Mouse (Mus musculus) forebrain, embryonic 12.5 days (tissue): ENCODE data around the gene Ttc12. TPM values are rescaled to one million over a fixed set of nuclear protein-coding genes. Genes with fewer than 3 reads are reported as not detected.

Experiments
- ATAC-seq: fragments of 200-750 bp; cut with Nextera tagmentation; 2 replicates; pipeline ENCODE4 v1.8.0; 2017; ENCODE audit warnings: moderate TSS enrichment; ENCODE audit not compliant: low FRiP score
- H3K27ac ChIP-seq: fragments of 300-500 bp; sonication (generic); 2 replicates; pipeline ENCODE4 v1.5.1; 2016; ENCODE audit warnings: mild to moderate bottlenecking
- H3K27me3 ChIP-seq: fragments of 300-500 bp; sonication (generic); 2 replicates; pipeline ENCODE4 v1.6.1; 2016; ENCODE audit warnings: mild to moderate bottlenecking
- H3K36me3 ChIP-seq: fragments of 300-500 bp; sonication (generic); replicated peaks from 2 replicates; pipeline ENCODE4 v1.6.1; 2016; ENCODE audit warnings: mild to moderate bottlenecking
- H3K4me1 ChIP-seq: fragments of 300-500 bp; sonication (generic); 2 replicates; pipeline ENCODE4 v1.6.1; 2016
- H3K4me2 ChIP-seq: fragments of 300-500 bp; sonication (generic); 2 replicates; pipeline ENCODE4 v1.6.1; 2016; ENCODE audit warnings: mild to moderate bottlenecking, moderate library complexity
- H3K4me3 ChIP-seq: fragments of 300-500 bp; sonication (generic); replicated peaks from 2 replicates; pipeline ENCODE4 v1.5.1; 2016; ENCODE audit warnings: mild to moderate bottlenecking
- H3K9ac ChIP-seq: fragments of 300-500 bp; sonication (generic); 2 replicates; pipeline ENCODE4 v1.6.1; 2016; ENCODE audit warnings: mild to moderate bottlenecking
- H3K9me3 ChIP-seq: fragments of 300-500 bp; sonication (generic); 2 replicates; pipeline ENCODE4 v1.6.1; 2016
- WGBS: fragments of 180-500 bp; shearing (Covaris S2); methylation state at CpG from one replicate; pipeline ENCODE4 v1.1.7; 2016; 5-methylcytosine and 5-hydroxymethylcytosine counted together
- polyA plus RNA-seq: library from polyadenylated mRNA; unstranded; fragments of >200 nt; fragmentation: Nextera tagmentation; extraction: Ambion mirVana; gene quantifications from 2 replicates; pipeline ENCODE4 v1.2.1, GENCODE M21; 2016

Gene Ttc12
- polyA plus RNA-seq, 1 experiment from 2014 or later = 1.4 TPM

- Histone ChIP-seq H3K9me3 (no peaks in the 10 kb centered on the region), H3K9ac (no peak within 1 kb of the TSS), H3K36me3 (no peaks in the 10 kb centered on the region), H3K4me1 (peaks cover 7% of the 10 kb centered on the region), H3K4me2 (no peak within 1 kb of the TSS), H3K27ac (no peak within 1 kb of the TSS), H3K27me3 (no peaks in the 10 kb centered on the region; the same call in 1 of the 2 replicates), H3K4me3 (no peak within 1 kb of the TSS)
- 88% methylated on average over 7 of the region's 7 CpGs for WGBS
- ATAC-seq = no peak
Measured at GRCm38 (mm10) chr9:49426921-49427320, 59.1 kb downstream of the Ttc12 start, which contains the start of gene Ankk1. TSS of gene Ankk1 (minus strand) at chr9:49427021.

- WGBS = 71% methylated on average over 1 of the region's 1 CpGs
- ATAC-seq = no peak
Measured at GRCm38 (mm10) chr9:49425585-49425984, 60.4 kb downstream of the Ttc12 start.

GRCm38 (mm10) chr9:49423866-49424265 lies 62.2 kb downstream of the Ttc12 start:
- Histone ChIP-seq H3K9me3 (no peaks in the 10 kb centered on the region), H3K4me2 (no peak overlapping the region), H3K4me3 (no peak overlapping the region), H3K4me1 (peaks cover 7% of the 10 kb centered on the region), H3K27ac (no peak overlapping the region), H3K36me3 (no peaks in the 10 kb centered on the region), H3K27me3 (peaks cover 7% of the 10 kb centered on the region; the same call in 1 of the 2 replicates), H3K9ac (no peak overlapping the region)
- WGBS = 93% methylated on average over 5 of the region's 5 CpGs
- ATAC-seq = no peak

More at GRCm38 (mm10) chr9:49425585-49425984, 60.4 kb downstream of the Ttc12 start:
- H3K4me2 ChIP-seq = no peak overlapping the region
- peaks cover 7% of the 10 kb centered on the region for H3K4me1 ChIP-seq
- H3K27me3 ChIP-seq = no peaks in the 10 kb centered on the region; the same call in 1 of the 2 replicates
- H3K36me3 ChIP-seq = no peaks in the 10 kb centered on the region
- no peak overlapping the region for H3K27ac ChIP-seq
- H3K4me3 ChIP-seq = no peak overlapping the region
- no peak overlapping the region for H3K9ac ChIP-seq
- H3K9me3 ChIP-seq = no peaks in the 10 kb centered on the region

GRCm38 (mm10) chr9:49410621-49411020 lies 75.4 kb downstream of the Ttc12 start:
- H3K36me3 ChIP-seq = no peaks in the 10 kb centered on the region
- no peaks in the 10 kb centered on the region for H3K9me3 ChIP-seq
- no peak overlapping the region for H3K27ac ChIP-seq
- no peak overlapping the region for H3K4me2 ChIP-seq
- H3K4me1 ChIP-seq = peaks cover 6% of the 10 kb centered on the region
- no peak for ATAC-seq
- no peaks in the 10 kb centered on the region for H3K27me3 ChIP-seq
- WGBS = 89% methylated on average over 5 of the region's 5 CpGs
- no peak overlapping the region for H3K4me3 ChIP-seq
- no peak overlapping the region for H3K9ac ChIP-seq

GRCm38 (mm10) chr9:49407028-49407427 lies 79.0 kb downstream of the Ttc12 start:
- ATAC-seq = no peak
- no peaks in the 10 kb centered on the region for H3K27me3 ChIP-seq
- H3K4me2 ChIP-seq = no peak overlapping the region
- peaks cover 6% of the 10 kb centered on the region for H3K4me1 ChIP-seq
- no peak overlapping the region for H3K27ac ChIP-seq
- H3K4me3 ChIP-seq = no peak overlapping the region
- no peaks in the 10 kb centered on the region for H3K9me3 ChIP-seq
- no peak overlapping the region for H3K9ac ChIP-seq
- WGBS = 92% methylated on average over 5 of the region's 5 CpGs
- H3K36me3 ChIP-seq = no peaks in the 10 kb centered on the region

GRCm38 (mm10) chr9:49403711-49404110 lies 82.3 kb downstream of the Ttc12 start:
- H3K9me3 ChIP-seq = no peaks in the 10 kb centered on the region
- no peak overlapping the region for H3K4me2 ChIP-seq

GRCm38 (mm10) chr9:49396006-49396405 lies 90.0 kb downstream of the Ttc12 start:
- no peak overlapping the region for H3K27ac ChIP-seq
- no peaks in the 10 kb centered on the region for H3K27me3 ChIP-seq
- H3K4me3 ChIP-seq = no peak overlapping the region
- no peaks in the 10 kb centered on the region for H3K4me1 ChIP-seq
- H3K36me3 ChIP-seq = no peaks in the 10 kb centered on the region
- H3K9ac ChIP-seq = no peak overlapping the region
- no peak overlapping the region for H3K4me2 ChIP-seq
- no peaks in the 10 kb centered on the region for H3K9me3 ChIP-seq
- ATAC-seq = no peak

More at GRCm38 (mm10) chr9:49403711-49404110, 82.3 kb downstream of the Ttc12 start:
- Histone ChIP-seq H3K4me3 (no peak overlapping the region), H3K4me1 (no peaks in the 10 kb centered on the region), H3K27me3 (no peaks in the 10 kb centered on the region), H3K36me3 (no peaks in the 10 kb centered on the region), H3K27ac (no peak overlapping the region), H3K9ac (no peak overlapping the region)
- no peak for ATAC-seq
- WGBS = 68% methylated on average over 2 of the region's 2 CpGs

- 68% methylated on average over 2 of the region's 2 CpGs for WGBS
- H3K36me3 ChIP-seq = no peaks in the 10 kb centered on the region
- ATAC-seq = no peak
Measured at GRCm38 (mm10) chr9:49392242-49392641, 93.8 kb downstream of the Ttc12 start.

More at GRCm38 (mm10) chr9:49392242-49392641, 93.8 kb downstream of the Ttc12 start:
- Histone ChIP-seq H3K4me2 (no peak overlapping the region), H3K27me3 (no peaks in the 10 kb centered on the region), H3K27ac (no peak overlapping the region), H3K9ac (no peak overlapping the region), H3K4me3 (no peak overlapping the region), H3K9me3 (no peaks in the 10 kb centered on the region), H3K4me1 (no peaks in the 10 kb centered on the region)

Other genes with a start within 250 kb of the Ttc12 start
- gene Gm4894, start 235.7 kb downstream of the Ttc12 start, polyA plus RNA-seq = not detected in 2 replicates
- gene Drd2, start 145.6 kb downstream of the Ttc12 start, polyA plus RNA-seq = 0.81 and 0.89 TPM in 2 replicates
- not detected in 2 replicates for gene Ankk1, start 59.2 kb downstream of the Ttc12 start, polyA plus RNA-seq